Mouse (Mus musculus): ENCODE measurements around the gene Muc5b. TPM values are rescaled to one million over a fixed set of nuclear protein-coding genes. Genes with fewer than 3 reads are reported as not detected.

Muc5b gene
- not detected for total RNA-seq (2023)

GRCm38 (mm10) chr7:141838779-141839178 lies at the start of gene Muc5b:
Gene Muc5b, plus strand, starts transcription at chr7:141839070.

GRCm38 (mm10) chr7:141918407-141918806 lies 79.5 kb downstream of the Muc5b start, which contains the start of gene Tollip:
Gene Tollip, minus strand, starts transcription at chr7:141918507.

Other genes with a start within 250 kb of the Muc5b start
- gene Muc6, start 183.8 kb upstream of the Muc5b start, total RNA-seq (2023) = not detected
- 0.35 TPM for gene Muc2, start 148.7 kb upstream of the Muc5b start, total RNA-seq (2023)
- gene Muc5ac, start 50.1 kb upstream of the Muc5b start, total RNA-seq (2023) = not detected
- 56.6 TPM for gene Tollip, start 79.4 kb downstream of the Muc5b start, total RNA-seq (2023)
- not detected for gene Brsk2, start 110.7 kb downstream of the Muc5b start, total RNA-seq (2023)
- gene Mob2, start 222.0 kb downstream of the Muc5b start, total RNA-seq (2023) = 59.4 TPM